Mouse (Mus musculus): Measurements from ENCODE around the gene Hadh. TPM values are rescaled to one million over a fixed set of nuclear protein-coding genes. Genes with fewer than 3 reads are reported as not detected.

Gene Hadh
- polyA plus RNA-seq, 1 experiment from 2014 or later: 134 TPM

GRCm38 (mm10) chr3:131263766-131264486 lies 8.0 kb downstream of the Hadh start:
- H3K27me3 ChIP-seq (replicated peaks; ENCODE audit: control insufficient read depth, insufficient read depth, low read length): no peaks in the 10 kb centered on the region
- 77% methylated on average over 15 of the region's 15 CpGs for WGBS
- DNase-seq (ENCODE audit: low spot score): no peak
- no peaks in the 10 kb centered on the region for H3K9me3 ChIP-seq (ENCODE audit: control insufficient read depth, low read length)
- no peaks in the 10 kb centered on the region; the same call in 1 of the 2 replicates for H3K4me1 ChIP-seq (replicated peaks; ENCODE audit: control insufficient read depth, insufficient read depth, low read length)
- H3K4me2 ChIP-seq: no peak overlapping the region
- no peak overlapping the region for H3K27ac ChIP-seq (ENCODE audit: low read depth, low read length)
- H3K9ac ChIP-seq (ENCODE audit: low read depth, low read length): no peak overlapping the region
- ATAC-seq (replicated peaks; ENCODE audit: low FRiP score): no peak
- H3K4me3 ChIP-seq (ENCODE audit: low read depth, low read length): no peak overlapping the region
- H3K36me3 ChIP-seq (ENCODE audit: control insufficient read depth, insufficient read depth, low read length): 0 out of 2 replicates have a peak, but pooled peaks cover 10% of the 10 kb centered on the region

- Histone ChIP-seq H3K9me3 (ENCODE audit: control insufficient read depth, low read length) (no peaks in the 10 kb centered on the region), H3K4me3 (ENCODE audit: low read depth, low read length) (no peak overlapping the region), H3K4me1 (replicated peaks; ENCODE audit: control insufficient read depth, insufficient read depth, low read length) (no peaks in the 10 kb centered on the region), H3K27me3 (replicated peaks; ENCODE audit: control insufficient read depth, insufficient read depth, low read length) (no peaks in the 10 kb centered on the region), H3K27ac (ENCODE audit: low read depth, low read length) (no peak overlapping the region), H3K4me2 (no peak overlapping the region), H3K36me3 (ENCODE audit: control insufficient read depth, insufficient read depth, low read length) (0 out of 2 replicates have a peak, but pooled peaks cover 10% of the 10 kb centered on the region), H3K9ac (ENCODE audit: low read depth, low read length) (no peak overlapping the region)
- DNase-seq (ENCODE audit: low spot score) (no peak), ATAC-seq (replicated peaks; ENCODE audit: low FRiP score) (no peak)
- WGBS: 94% methylated on average over 6 of the region's 6 CpGs
These were observed 11.5 kb downstream of the Hadh start for GRCm38 (mm10) chr3:131260418-131260817.

GRCm38 (mm10) chr3:131259392-131259965 lies 12.4 kb downstream of the Hadh start:
- Histone ChIP-seq H3K27me3 (replicated peaks; ENCODE audit: control insufficient read depth, insufficient read depth, low read length) (no peaks in the 10 kb centered on the region), H3K9ac (ENCODE audit: low read depth, low read length) (no peak overlapping the region), H3K4me2 (no peak overlapping the region), H3K27ac (ENCODE audit: low read depth, low read length) (no peak overlapping the region), H3K9me3 (ENCODE audit: control insufficient read depth, low read length) (no peaks in the 10 kb centered on the region), H3K4me1 (replicated peaks; ENCODE audit: control insufficient read depth, insufficient read depth, low read length) (no peaks in the 10 kb centered on the region), H3K36me3 (ENCODE audit: control insufficient read depth, insufficient read depth, low read length) (peaks cover 8% of the 10 kb centered on the region; the same call in 1 of the 2 replicates), H3K4me3 (ENCODE audit: low read depth, low read length) (no peak overlapping the region)
- no peak for DNase-seq (ENCODE audit: low spot score)
- ATAC-seq (replicated peaks; ENCODE audit: low FRiP score): no peak
- WGBS: 93% methylated on average over 9 of the region's 9 CpGs

DNA sequence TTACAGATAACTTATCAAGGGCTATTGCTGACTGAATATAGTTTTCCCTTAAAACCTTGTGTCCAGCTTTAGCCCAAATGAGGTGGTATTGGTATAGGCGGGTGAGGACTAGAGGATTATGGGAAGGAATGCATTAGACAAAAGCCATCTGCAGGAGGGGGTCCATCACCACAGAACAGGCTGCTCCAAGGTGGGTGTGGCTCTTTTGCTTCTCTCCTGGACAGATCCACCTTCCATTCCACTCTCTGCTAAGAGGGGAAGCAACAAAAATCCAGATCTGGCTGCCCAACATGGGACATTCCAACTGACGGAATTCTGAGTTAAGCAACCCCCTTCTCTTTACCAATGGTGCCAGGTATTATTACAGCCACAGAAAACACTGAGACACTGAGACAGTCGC lies 13.0 kb downstream of the Hadh start:
- DNase-seq (ENCODE audit: low spot score) (no peak), ATAC-seq (replicated peaks; ENCODE audit: low FRiP score) (no peak)
- H3K4me1 ChIP-seq (replicated peaks; ENCODE audit: control insufficient read depth, insufficient read depth, low read length): no peaks in the 10 kb centered on the region
- H3K9me3 ChIP-seq (ENCODE audit: control insufficient read depth, low read length): no peaks in the 10 kb centered on the region
- peaks cover 8% of the 10 kb centered on the region; the same call in 1 of the 2 replicates for H3K36me3 ChIP-seq (ENCODE audit: control insufficient read depth, insufficient read depth, low read length)
- 88% methylated on average over 3 of the region's 3 CpGs for WGBS
- no peak overlapping the region for H3K27ac ChIP-seq (ENCODE audit: low read depth, low read length)
- no peak overlapping the region for H3K4me3 ChIP-seq (ENCODE audit: low read depth, low read length)
- H3K4me2 ChIP-seq: no peak overlapping the region
- no peaks in the 10 kb centered on the region for H3K27me3 ChIP-seq (replicated peaks; ENCODE audit: control insufficient read depth, insufficient read depth, low read length)
- no peak overlapping the region for H3K9ac ChIP-seq (ENCODE audit: low read depth, low read length)

DNA sequence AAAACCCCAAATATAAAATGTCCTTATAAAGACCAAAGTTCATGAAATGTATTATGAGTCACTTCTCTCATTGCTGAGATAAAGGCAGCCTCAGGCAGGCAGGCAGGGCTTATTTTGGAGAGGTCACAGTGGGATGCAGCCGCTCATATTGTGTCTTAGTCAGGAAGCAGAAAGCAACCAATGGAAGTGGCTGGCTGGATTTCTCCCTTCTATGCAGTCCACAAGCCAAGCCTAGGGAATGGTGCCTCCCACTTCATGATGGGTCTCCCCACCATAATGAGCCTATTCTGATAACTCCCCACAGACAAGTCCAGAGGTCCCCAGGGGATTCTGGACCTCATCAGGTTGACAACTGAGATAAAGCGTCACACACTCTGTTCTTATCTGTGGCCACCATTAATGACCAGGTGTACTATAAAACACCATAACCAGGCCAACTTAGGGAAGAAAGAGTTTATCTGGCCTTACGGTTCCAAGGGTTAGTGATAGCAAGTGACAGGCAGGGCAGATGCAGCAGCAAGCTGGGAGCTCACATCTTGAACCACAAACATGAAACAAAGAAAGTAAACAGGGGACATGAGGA lies 16.4 kb downstream of the Hadh start:
- Histone ChIP-seq H3K4me2 (no peak overlapping the region), H3K27me3 (replicated peaks; ENCODE audit: control insufficient read depth, insufficient read depth, low read length) (no peaks in the 10 kb centered on the region), H3K9me3 (ENCODE audit: control insufficient read depth, low read length) (no peaks in the 10 kb centered on the region), H3K27ac (ENCODE audit: low read depth, low read length) (no peak overlapping the region), H3K9ac (ENCODE audit: low read depth, low read length) (no peak overlapping the region), H3K4me3 (ENCODE audit: low read depth, low read length) (no peak overlapping the region), H3K36me3 (ENCODE audit: control insufficient read depth, insufficient read depth, low read length) (no peaks in the 10 kb centered on the region; the same call in 1 of the 2 replicates), H3K4me1 (replicated peaks; ENCODE audit: control insufficient read depth, insufficient read depth, low read length) (no peaks in the 10 kb centered on the region)
- ATAC-seq (replicated peaks; ENCODE audit: low FRiP score): no peak
- 75% methylated on average over 3 of the region's 3 CpGs for WGBS
- DNase-seq (ENCODE audit: low spot score): no peak

DNA sequence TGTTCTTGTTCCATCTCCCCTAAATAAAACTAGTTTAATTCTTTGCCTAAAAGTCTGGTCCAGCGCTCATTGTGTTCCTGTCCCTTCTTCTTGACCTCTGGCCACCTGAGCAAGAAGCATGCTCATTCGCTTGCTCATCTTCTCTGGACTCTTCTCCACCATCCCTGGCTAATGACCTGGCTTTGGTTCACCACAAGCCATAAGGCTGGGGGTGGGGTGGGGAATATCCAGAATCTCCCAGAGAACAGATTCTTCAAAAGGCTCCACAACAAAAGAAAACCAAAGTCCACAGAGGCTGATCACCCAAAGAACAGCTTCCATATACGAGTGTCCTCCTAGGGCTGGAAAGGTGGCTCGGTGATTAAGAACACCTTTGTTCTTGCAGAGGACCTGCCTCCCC lies 16.9 kb downstream of the Hadh start:
- Histone ChIP-seq H3K4me3 (ENCODE audit: low read depth, low read length) (no peak overlapping the region), H3K4me1 (replicated peaks; ENCODE audit: control insufficient read depth, insufficient read depth, low read length) (no peaks in the 10 kb centered on the region), H3K9me3 (ENCODE audit: control insufficient read depth, low read length) (no peaks in the 10 kb centered on the region), H3K36me3 (ENCODE audit: control insufficient read depth, insufficient read depth, low read length) (no peaks in the 10 kb centered on the region; the same call in 1 of the 2 replicates), H3K27ac (ENCODE audit: low read depth, low read length) (no peak overlapping the region), H3K4me2 (no peak overlapping the region), H3K27me3 (replicated peaks; ENCODE audit: control insufficient read depth, insufficient read depth, low read length) (no peaks in the 10 kb centered on the region), H3K9ac (ENCODE audit: low read depth, low read length) (no peak overlapping the region)
- no peak for ATAC-seq (replicated peaks; ENCODE audit: low FRiP score)
- DNase-seq (ENCODE audit: low spot score): no peak
- 90% methylated on average over 4 of the region's 4 CpGs for WGBS

- Histone ChIP-seq H3K9me3 (ENCODE audit: control insufficient read depth, low read length) (no peaks in the 10 kb centered on the region), H3K4me2 (no peak overlapping the region), H3K4me1 (replicated peaks; ENCODE audit: control insufficient read depth, insufficient read depth, low read length) (no peaks in the 10 kb centered on the region), H3K27ac (ENCODE audit: low read depth, low read length) (no peak overlapping the region), H3K4me3 (ENCODE audit: low read depth, low read length) (no peak overlapping the region), H3K36me3 (ENCODE audit: control insufficient read depth, insufficient read depth, low read length) (peaks cover 7% of the 10 kb centered on the region; the same call in 1 of the 2 replicates), H3K27me3 (replicated peaks; ENCODE audit: control insufficient read depth, insufficient read depth, low read length) (no peaks in the 10 kb centered on the region), H3K9ac (ENCODE audit: low read depth, low read length) (no peak overlapping the region)
- no peak for ATAC-seq (replicated peaks; ENCODE audit: low FRiP score)
- WGBS: 84% methylated on average over 7 of the region's 7 CpGs
- no peak for DNase-seq (ENCODE audit: low spot score)
These were observed 20.3 kb downstream of the Hadh start for GRCm38 (mm10) chr3:131251601-131252000.

GRCm38 (mm10) chr3:131250978-131251377 lies 20.9 kb downstream of the Hadh start:
- Histone ChIP-seq H3K36me3 (ENCODE audit: control insufficient read depth, insufficient read depth, low read length) (peaks cover 7% of the 10 kb centered on the region; the same call in 1 of the 2 replicates), H3K9ac (ENCODE audit: low read depth, low read length) (no peak overlapping the region), H3K9me3 (ENCODE audit: control insufficient read depth, low read length) (no peaks in the 10 kb centered on the region), H3K27me3 (replicated peaks; ENCODE audit: control insufficient read depth, insufficient read depth, low read length) (no peaks in the 10 kb centered on the region), H3K4me2 (no peak overlapping the region), H3K27ac (ENCODE audit: low read depth, low read length) (no peak overlapping the region), H3K4me1 (replicated peaks; ENCODE audit: control insufficient read depth, insufficient read depth, low read length) (no peaks in the 10 kb centered on the region), H3K4me3 (ENCODE audit: low read depth, low read length) (no peak overlapping the region)
- 83% methylated on average over 13 of the region's 13 CpGs for WGBS
- DNase-seq (ENCODE audit: low spot score) (no peak), ATAC-seq (replicated peaks; ENCODE audit: low FRiP score) (no peak)
